Mouse (Mus musculus): ENCODE data around the gene Btg3.

Btg3 gene

GRCm38 (mm10) chr16:78301831-78302677 lies 74.9 kb downstream of the Btg3 start:
- DNase-seq (ENCODE audit: low spot score in 2 of 2) = peak in 1 of 2 experiments; percentile 33

GRCm38 (mm10) chr16:78301183-78301830 lies 75.7 kb downstream of the Btg3 start, which contains the start of gene Cxadr:
Gene Cxadr (plus strand): TSS chr16:78301489.
- DNase-seq (ENCODE audit: low spot score in 2 of 2) = peak; percentile 70 to 74

- DNase-seq (ENCODE audit: low spot score in 2 of 2) = no peak
These were observed 80.9 kb downstream of the Btg3 start for GRCm38 (mm10) chr16:78296114-78296513.

- DNase-seq (ENCODE audit: low spot score in 2 of 2) = no peak
These were observed 81.4 kb downstream of the Btg3 start for GRCm38 (mm10) chr16:78295601-78296000.

- DNase-seq (ENCODE audit: low spot score in 2 of 2) = peak; percentile 49 to 56
These were observed 82.3 kb downstream of the Btg3 start for GRCm38 (mm10) chr16:78294606-78295275.

- DNase-seq (ENCODE audit: low spot score in 2 of 2) = no peak
These were observed 82.9 kb downstream of the Btg3 start for GRCm38 (mm10) chr16:78294051-78294450.

GRCm38 (mm10) chr16:78283231-78283630 lies 93.8 kb downstream of the Btg3 start:
- DNase-seq (ENCODE audit: low spot score in 2 of 2) = no peak
